Mouse (Mus musculus) urinary bladder, postnatal 14 days (tissue): ENCODE data around the gene Cep112.

ENCODE experiments used
- DNase-seq: peaks from one replicate; pipeline ENCODE4 v3.0.0; 2021; ENCODE audit warnings: low spot score

The Cep112 gene

GRCm38 (mm10) chr11:108449811-108450210 is 24.8 kb downstream of the Cep112 start:
- DNase-seq: peak; percentile 71

- DNase-seq: no peak
Measured at GRCm38 (mm10) chr11:108459599-108459998, 34.6 kb downstream of the Cep112 start.

- no peak for DNase-seq
Measured at GRCm38 (mm10) chr11:108464138-108464537, 39.1 kb downstream of the Cep112 start.

- no peak for DNase-seq
Measured at GRCm38 (mm10) chr11:108464715-108465301, 39.8 kb downstream of the Cep112 start.

GRCm38 (mm10) chr11:108475738-108476137 is 50.7 kb downstream of the Cep112 start:
- DNase-seq: no peak

- DNase-seq: no peak
Measured at GRCm38 (mm10) chr11:108476226-108476625, 51.2 kb downstream of the Cep112 start.

GRCm38 (mm10) chr11:108483976-108484375 is 59.0 kb downstream of the Cep112 start:
- no peak for DNase-seq

- no peak for DNase-seq
Measured at GRCm38 (mm10) chr11:108488256-108488655, 63.3 kb downstream of the Cep112 start.

GRCm38 (mm10) chr11:108489863-108490262 is 64.9 kb downstream of the Cep112 start:
- DNase-seq: no peak

GRCm38 (mm10) chr11:108508190-108508589 is 83.2 kb downstream of the Cep112 start:
- no peak for DNase-seq

- no peak for DNase-seq
Measured at GRCm38 (mm10) chr11:108527725-108528363, 102.9 kb downstream of the Cep112 start.

GRCm38 (mm10) chr11:108532901-108533300 is 107.9 kb downstream of the Cep112 start:
- DNase-seq: no peak

GRCm38 (mm10) chr11:108534014-108534413 is 109.0 kb downstream of the Cep112 start:
- DNase-seq: no peak

- DNase-seq: no peak
Measured at GRCm38 (mm10) chr11:108552997-108553622, 128.1 kb downstream of the Cep112 start.

- DNase-seq: no peak
Measured at GRCm38 (mm10) chr11:108553881-108554280, 128.9 kb downstream of the Cep112 start.

GRCm38 (mm10) chr11:108558544-108558943 is 133.6 kb downstream of the Cep112 start:
- DNase-seq: no peak

GRCm38 (mm10) chr11:108559506-108559905 is 134.5 kb downstream of the Cep112 start:
- no peak for DNase-seq

GRCm38 (mm10) chr11:108562076-108562475 is 137.1 kb downstream of the Cep112 start:
- no peak for DNase-seq

GRCm38 (mm10) chr11:108586551-108587184 is 161.7 kb downstream of the Cep112 start:
- no peak for DNase-seq

GRCm38 (mm10) chr11:108593207-108593958 is 168.4 kb downstream of the Cep112 start:
- no peak for DNase-seq

- no peak for DNase-seq
Measured at GRCm38 (mm10) chr11:108593959-108594579, 169.1 kb downstream of the Cep112 start.

GRCm38 (mm10) chr11:108605301-108605700 is 180.3 kb downstream of the Cep112 start:
- no peak for DNase-seq
